Mouse (Mus musculus) ES-E14 (cell line): Measurements from ENCODE around the gene Ccdc149. TPM values are rescaled to one million over a fixed set of nuclear protein-coding genes. Genes with fewer than 3 reads are reported as not detected.

Experiments used
- DNase-seq: peaks from one replicate; pipeline ENCODE4 v3.0.0-alpha.2; 2013; ENCODE audit warnings: low read depth, low spot score
- H3K27ac ChIP-seq: 2 replicates; pipeline ENCODE4 v1.5.1; 2012; ENCODE audit warnings: low read depth, mild to moderate bottlenecking, low read length, moderate library complexity, mixed read lengths; ENCODE audit not compliant: poor library complexity, insufficient read depth, severe bottlenecking
- H3K36me3 ChIP-seq: 2 replicates; pipeline ENCODE4 v1.6.1; 2012; ENCODE audit warnings: mild to moderate bottlenecking, low read length, moderate library complexity, mixed read lengths; ENCODE audit not compliant: control insufficient read depth, poor library complexity, insufficient read depth, severe bottlenecking
- H3K4me1 ChIP-seq, 2 experiments: fragments of 150-350 bp in 1 of 2; sonication (generic) in 1 of 2; 2 replicates each; pipeline ENCODE4 v1.6.1; 2012; ENCODE audit warnings: low read length in 2 of 2, mild to moderate bottlenecking in 1 of 2, mixed read lengths in 1 of 2; ENCODE audit not compliant: control insufficient read depth in 2 of 2, insufficient read depth in 2 of 2, poor library complexity in 1 of 2
- H3K4me3 ChIP-seq, 2 experiments: fragments of 150-350 bp in 1 of 2; sonication (generic) in 1 of 2; 2 replicates each; pipeline ENCODE4 v1.5.1; 2012; ENCODE audit warnings: low read length in 2 of 2, low read depth in 1 of 2, mild to moderate bottlenecking in 1 of 2, mixed read lengths in 1 of 2; ENCODE audit not compliant: insufficient read depth in 1 of 2, poor library complexity in 1 of 2, severe bottlenecking in 1 of 2
- H3K9ac ChIP-seq: 2 replicates; pipeline ENCODE4 v1.6.1; 2012; ENCODE audit warnings: low read depth, mild to moderate bottlenecking, low read length, mixed read lengths; ENCODE audit not compliant: poor library complexity, insufficient read depth, severe bottlenecking
- H3K9me3 ChIP-seq: fragments of 150-350 bp; sonication (generic); 2 replicates; pipeline ENCODE4 v1.6.1; 2012; ENCODE audit warnings: low read depth, mild to moderate bottlenecking, low read length; ENCODE audit not compliant: control insufficient read depth, insufficient read depth
- CHD2 ChIP-seq: IDR thresholded peaks from 2 replicates; pipeline ENCODE4 v1.6.1; 2014; ENCODE audit warnings: mild to moderate bottlenecking, low read depth, low read length, inconsistent platforms
- HCFC1 ChIP-seq: IDR thresholded peaks from 2 replicates; pipeline ENCODE4 v1.6.1; 2012; ENCODE audit warnings: low read length, inconsistent platforms, borderline replicate concordance; ENCODE audit not compliant: insufficient read depth
- MAFK ChIP-seq: IDR thresholded peaks from 2 replicates; pipeline ENCODE4 v1.6.1; 2014; ENCODE audit warnings: mild to moderate bottlenecking, low read depth, low read length, inconsistent platforms; ENCODE audit not compliant: insufficient read depth
- ZC3H11A ChIP-seq: IDR thresholded peaks from 2 replicates; pipeline ENCODE4 v1.6.1; 2012; ENCODE audit warnings: low read depth, mild to moderate bottlenecking, inconsistent platforms, low read length, borderline replicate concordance
- ZNF384 ChIP-seq: IDR thresholded peaks from 2 replicates; pipeline ENCODE4 v1.6.1; 2012; ENCODE audit warnings: low read depth, low read length, inconsistent platforms
- in situ Hi-C, 2 experiments: fragments of 600-800 bp; cut with MboI; formaldehyde crosslinking; loops; one replicate each; pipeline ENCODE4 v1.15.1; 2025; ENCODE audit warnings: low sequenced_read_pairs in 2 of 2, inconsistent platforms in 1 of 2; ENCODE audit not compliant: unreplicated experiment in 2 of 2
- total RNA-seq: library from RNA; depleted of rRNA; stranded (reverse); fragments of 300-350 nt; gene quantifications from 2 replicates; pipeline ENCODE4 v1.2.3, GENCODE M21; 2012

Gene Ccdc149
- total RNA-seq, 1 experiment: 0.27 TPM

GRCm38 (mm10) chr5:52362776-52363467 is 108.4 kb downstream of the Ccdc149 start:
- no peak for TF ChIP-seq MAFK
- TF ChIP-seq ZC3H11A: no peak
- TF ChIP-seq HCFC1: no peak
- no peak for TF ChIP-seq CHD2
- no peak for TF ChIP-seq ZNF384
- no peak overlapping the region for H3K4me3 ChIP-seq
- H3K4me1 ChIP-seq: peaks cover 0 to 1% of the 10 kb centered on the region in 2 experiments; a peak in 1 of 4 replicates
- in situ Hi-C loops: no loop called here
- H3K9me3 ChIP-seq: no peaks in the 10 kb centered on the region
- H3K9ac ChIP-seq: no peak overlapping the region
- DNase-seq: no peak
- no peaks in the 10 kb centered on the region for H3K36me3 ChIP-seq
- H3K27ac ChIP-seq: no peak overlapping the region

GRCm38 (mm10) chr5:52360286-52361049 is 110.9 kb downstream of the Ccdc149 start:
- no peak overlapping the region for H3K27ac ChIP-seq
- no peaks in the 10 kb centered on the region for H3K4me1 ChIP-seq
- H3K9me3 ChIP-seq: no peaks in the 10 kb centered on the region
- no peak overlapping the region for H3K9ac ChIP-seq
- H3K4me3 ChIP-seq: no peak overlapping the region
- TF ChIP-seq ZNF384: no peak
- no peak for TF ChIP-seq ZC3H11A
- TF ChIP-seq MAFK: no peak
- no peak for TF ChIP-seq HCFC1
- TF ChIP-seq CHD2: no peak
- DNase-seq: no peak
- in situ Hi-C loops: no loop called here
- no peaks in the 10 kb centered on the region for H3K36me3 ChIP-seq

- Histone ChIP-seq H3K9ac (no peak overlapping the region), H3K4me3 (no peak overlapping the region), H3K9me3 (no peaks in the 10 kb centered on the region), H3K36me3 (no peaks in the 10 kb centered on the region), H3K4me1 (no peaks in the 10 kb centered on the region), H3K27ac (no peak overlapping the region)
- DNase-seq: no peak
- in situ Hi-C loops: no loop called here
- TF ChIP-seq MAFK: no peak
- no peak for TF ChIP-seq HCFC1
- TF ChIP-seq ZC3H11A: no peak
- TF ChIP-seq CHD2: no peak
- TF ChIP-seq ZNF384: no peak
Observed at GRCm38 (mm10) chr5:52358120-52358519, 113.2 kb downstream of the Ccdc149 start.

- Histone ChIP-seq H3K4me3 (no peak overlapping the region), H3K4me1 (no peaks in the 10 kb centered on the region), H3K36me3 (no peaks in the 10 kb centered on the region), H3K27ac (no peak overlapping the region), H3K9ac (no peak overlapping the region), H3K9me3 (no peaks in the 10 kb centered on the region)
- no peak for DNase-seq
- no peak for TF ChIP-seq ZC3H11A
- no peak for TF ChIP-seq ZNF384
- TF ChIP-seq CHD2: no peak
- TF ChIP-seq HCFC1: no peak
- no peak for TF ChIP-seq MAFK
- in situ Hi-C loops: no loop called here
Observed at GRCm38 (mm10) chr5:52357175-52357754, 114.1 kb downstream of the Ccdc149 start.
